Mouse (Mus musculus): ENCODE results near the gene Sergef. TPM values are rescaled to one million over a fixed set of nuclear protein-coding genes. Genes with fewer than 3 reads are reported as not detected.

Gene Sergef
- total RNA-seq, 2 experiments from 2014 or later = 22.1 to 22.9 TPM

DNA sequence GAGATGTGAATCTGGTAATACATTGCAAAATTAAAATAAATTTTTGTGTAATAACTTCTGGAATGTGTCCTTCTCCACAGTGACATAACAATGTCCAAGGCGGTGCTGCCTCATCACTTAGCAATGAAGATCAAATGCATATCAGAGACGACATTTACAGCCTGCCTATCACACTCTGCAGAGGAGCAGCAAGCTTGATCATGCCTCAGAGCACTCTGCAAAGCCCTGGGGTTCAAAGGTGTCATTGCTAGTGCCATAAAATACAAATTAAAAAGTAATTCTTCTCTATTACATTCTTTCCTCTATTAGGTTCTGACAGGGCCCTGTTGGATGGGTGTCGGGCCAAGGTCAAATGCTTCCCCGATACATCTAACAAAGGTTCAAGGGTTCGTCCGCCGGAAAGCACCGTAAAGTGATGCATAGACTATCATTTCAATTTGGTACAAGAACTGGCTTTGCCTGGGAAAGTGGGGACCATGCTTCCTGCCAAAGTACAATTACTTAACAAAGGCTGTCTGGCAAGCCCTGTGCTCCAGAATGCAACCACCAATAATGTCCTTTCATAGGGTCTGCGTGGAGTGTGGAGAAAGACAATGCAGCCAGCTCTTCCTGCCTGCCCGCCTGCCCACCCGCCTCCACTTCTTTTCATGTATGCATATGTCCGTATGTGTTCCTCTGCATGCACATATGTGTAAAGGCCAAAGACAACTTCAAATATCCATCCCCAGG, 130.9 kb downstream of the Sergef start:
- no peak for DNase-seq (ENCODE audit: low spot score in 2 of 2)

GRCm38 (mm10) chr7:46504157-46504556, 135.4 kb downstream of the Sergef start:
- no peak for DNase-seq (ENCODE audit: low spot score in 2 of 2)

- DNase-seq (ENCODE audit: low spot score in 2 of 2) = no peak
Measured at GRCm38 (mm10) chr7:46502650-46503049, 137.0 kb downstream of the Sergef start.

GRCm38 (mm10) chr7:46501458-46501857, 138.1 kb downstream of the Sergef start:
- DNase-seq (ENCODE audit: low spot score in 2 of 2) = no peak

DNA sequence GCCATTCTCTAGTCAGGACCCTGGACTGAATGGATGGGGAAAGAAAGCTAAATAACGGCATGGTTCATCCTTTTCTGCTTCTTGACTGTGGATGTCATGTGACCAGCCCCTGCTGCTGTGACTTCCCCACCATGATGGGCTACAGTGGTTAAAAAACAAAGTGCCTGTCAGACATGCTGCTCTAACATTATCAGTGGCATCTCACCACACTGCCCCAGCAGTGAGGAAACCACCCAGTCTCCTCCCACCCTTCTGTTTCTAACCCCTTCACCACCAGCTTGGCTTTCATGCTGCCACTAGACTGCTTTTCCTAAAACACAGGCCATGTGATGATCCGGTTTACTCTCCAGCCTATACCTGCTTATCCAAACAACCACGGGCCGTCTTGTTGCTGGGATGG, 140.0 kb downstream of the Sergef start:
- no peak for DNase-seq (ENCODE audit: low spot score in 2 of 2)

DNA sequence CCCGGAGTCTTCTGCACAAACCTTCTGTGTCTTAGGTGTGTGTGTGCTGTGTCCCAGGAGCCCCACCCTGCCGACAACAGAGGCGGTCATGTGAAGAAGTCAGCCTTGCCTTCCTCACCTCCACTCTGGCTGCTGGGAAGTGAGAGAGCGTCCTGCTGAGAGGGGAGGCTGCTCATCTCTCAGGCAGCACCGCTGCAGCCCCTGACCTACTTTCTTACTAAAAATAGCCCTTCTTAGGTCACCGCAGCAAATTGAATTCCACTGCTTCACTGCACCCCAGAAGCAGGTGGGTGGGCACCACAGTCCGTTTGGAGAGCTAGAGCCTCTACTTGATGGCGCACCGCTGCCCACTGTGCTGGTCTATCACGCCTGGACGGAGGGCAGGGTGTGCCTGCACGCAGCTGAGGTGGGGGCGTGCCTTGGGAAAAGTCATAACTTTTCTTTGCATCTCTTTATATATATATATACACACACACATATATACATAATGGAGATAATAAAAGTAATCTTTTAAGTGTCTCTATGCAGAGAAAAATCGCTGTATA, 147.4 kb downstream of the Sergef start:
- no peak for DNase-seq (ENCODE audit: low spot score in 2 of 2)

DNA sequence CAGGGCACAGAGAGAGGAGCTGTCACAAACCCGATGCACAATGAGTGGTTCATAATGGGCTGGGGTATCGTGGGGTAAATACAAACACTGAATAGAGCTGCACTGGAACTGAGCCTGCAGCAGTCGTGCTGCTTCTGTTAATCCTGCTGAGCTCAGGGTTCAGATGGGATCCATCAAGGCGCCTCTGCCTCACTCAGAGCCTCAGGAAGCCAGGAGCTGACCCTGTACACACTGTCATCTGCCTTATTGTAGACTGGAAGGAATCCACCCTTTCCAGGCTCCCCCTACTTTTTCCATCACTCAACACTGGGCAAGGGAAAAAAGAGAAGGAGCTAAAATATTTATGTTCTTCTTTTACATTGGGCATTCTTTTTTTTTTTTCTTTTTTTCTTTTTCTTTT, 152.3 kb downstream of the Sergef start:
- DNase-seq (ENCODE audit: low spot score in 2 of 2) = no peak

GRCm38 (mm10) chr7:46486761-46487160, 152.8 kb downstream of the Sergef start:
- DNase-seq (ENCODE audit: low spot score in 2 of 2) = no peak

DNA sequence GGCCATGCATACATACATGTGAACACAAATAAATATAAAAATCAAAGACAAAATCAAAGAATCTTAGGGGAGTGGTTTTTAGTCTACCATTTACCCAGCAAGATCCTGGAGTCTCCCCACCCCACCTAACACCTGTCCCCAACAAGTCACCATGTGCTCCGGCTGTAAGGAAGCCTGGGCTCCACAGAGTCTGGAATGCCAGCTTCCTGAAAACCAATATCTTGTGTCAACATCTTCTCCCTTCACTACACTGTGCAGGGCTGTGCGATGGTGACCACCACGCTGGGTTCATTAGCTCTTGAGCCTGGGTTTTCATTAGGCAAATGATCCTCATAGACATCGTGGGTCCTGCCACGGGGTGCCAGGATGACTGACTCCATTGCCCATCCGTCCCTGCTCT, 155.4 kb downstream of the Sergef start:
- DNase-seq (ENCODE audit: low spot score in 2 of 2) = no peak

GRCm38 (mm10) chr7:46483050-46483449, 156.6 kb downstream of the Sergef start:
- DNase-seq (ENCODE audit: low spot score in 2 of 2) = no peak

DNA sequence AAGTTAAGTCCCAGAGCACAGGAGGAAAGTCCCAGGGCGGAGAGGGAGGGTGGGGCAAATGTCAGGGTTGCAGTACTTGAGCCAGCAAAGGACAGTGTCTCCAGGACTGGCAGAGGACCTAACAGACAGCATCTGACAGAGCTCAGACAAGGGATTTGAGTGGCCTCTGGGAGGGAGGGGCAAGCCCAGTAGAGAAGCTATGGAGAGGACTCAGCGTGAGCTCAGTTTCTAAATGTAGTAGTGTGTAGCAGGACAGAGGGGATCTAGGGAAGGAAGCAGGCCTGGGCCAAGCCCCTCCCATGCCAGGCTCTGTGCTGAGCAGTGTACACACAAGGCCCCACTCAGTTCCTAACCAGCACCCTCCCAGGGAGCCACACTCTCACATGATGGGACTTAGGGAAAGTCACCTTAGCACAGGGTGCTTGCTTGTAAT, 157.5 kb downstream of the Sergef start:
- DNase-seq (ENCODE audit: low spot score in 2 of 2) = peak in 1 of 2 experiments; percentile 16

- DNase-seq (ENCODE audit: low spot score in 2 of 2) = no peak
Measured at GRCm38 (mm10) chr7:46479793-46480192, 159.8 kb downstream of the Sergef start.

- no peak for DNase-seq (ENCODE audit: low spot score in 2 of 2)
Measured at GRCm38 (mm10) chr7:46477456-46477855, 162.2 kb downstream of the Sergef start.

DNA sequence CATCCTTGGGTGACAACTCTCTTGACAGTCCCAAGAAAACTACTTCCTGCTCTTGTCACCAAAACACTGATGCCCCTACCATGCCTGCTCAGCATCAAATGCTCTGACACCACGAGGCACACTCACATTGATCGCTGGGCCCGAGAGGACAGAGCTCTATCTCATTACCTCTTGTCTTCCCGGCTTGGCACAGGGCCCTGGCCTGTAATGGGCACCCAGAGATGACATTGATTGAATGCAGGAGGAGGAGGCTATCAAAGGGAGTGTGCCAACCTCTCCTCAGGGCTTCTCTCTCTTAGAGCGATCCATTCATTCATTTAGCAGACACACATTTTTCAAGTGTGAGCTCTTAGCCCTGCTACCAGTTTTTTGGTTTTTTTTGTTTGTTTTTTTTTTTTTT, 164.1 kb downstream of the Sergef start:
- peak in 1 of 2 experiments; percentile 11 for DNase-seq (ENCODE audit: low spot score in 2 of 2)

GRCm38 (mm10) chr7:46473141-46473540, 166.5 kb downstream of the Sergef start:
- no peak for DNase-seq (ENCODE audit: low spot score in 2 of 2)

DNA sequence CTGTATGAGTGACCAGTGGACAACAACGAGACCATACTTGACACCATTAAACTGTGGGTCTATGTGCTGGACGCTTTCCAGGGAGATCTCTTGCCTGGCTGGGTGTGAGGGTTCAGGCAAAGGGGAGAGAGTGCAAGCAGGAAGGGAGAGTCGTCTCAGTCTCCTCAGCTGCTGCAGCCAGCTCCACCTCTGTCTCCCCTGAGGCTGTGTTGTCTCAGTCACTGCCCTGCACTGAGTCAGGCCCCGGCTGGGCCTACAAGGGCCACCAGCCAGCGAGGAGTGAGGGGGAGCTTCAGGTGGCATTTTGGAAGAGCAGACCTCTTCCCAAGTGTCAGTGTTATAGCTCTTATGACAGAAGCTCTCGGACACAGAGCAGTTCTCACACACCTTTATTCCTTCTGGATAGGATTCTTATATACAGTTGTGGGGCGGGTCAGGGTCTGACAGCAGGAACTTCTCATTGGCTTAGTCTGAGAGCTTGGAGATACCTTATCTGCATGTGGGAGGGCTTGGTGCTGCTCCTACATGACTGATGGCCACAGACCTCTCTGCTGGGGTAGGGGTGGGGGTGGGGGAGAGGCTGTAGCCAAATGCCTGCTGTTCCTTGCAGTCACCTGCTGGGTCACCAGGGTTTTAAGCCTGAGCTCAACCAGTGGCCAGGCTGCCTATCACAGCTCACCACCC, 168.4 kb downstream of the Sergef start:
- DNase-seq (ENCODE audit: low spot score in 2 of 2) = no peak

GRCm38 (mm10) chr7:46469542-46469941, 170.1 kb downstream of the Sergef start:
- no peak for DNase-seq (ENCODE audit: low spot score in 2 of 2)

DNA sequence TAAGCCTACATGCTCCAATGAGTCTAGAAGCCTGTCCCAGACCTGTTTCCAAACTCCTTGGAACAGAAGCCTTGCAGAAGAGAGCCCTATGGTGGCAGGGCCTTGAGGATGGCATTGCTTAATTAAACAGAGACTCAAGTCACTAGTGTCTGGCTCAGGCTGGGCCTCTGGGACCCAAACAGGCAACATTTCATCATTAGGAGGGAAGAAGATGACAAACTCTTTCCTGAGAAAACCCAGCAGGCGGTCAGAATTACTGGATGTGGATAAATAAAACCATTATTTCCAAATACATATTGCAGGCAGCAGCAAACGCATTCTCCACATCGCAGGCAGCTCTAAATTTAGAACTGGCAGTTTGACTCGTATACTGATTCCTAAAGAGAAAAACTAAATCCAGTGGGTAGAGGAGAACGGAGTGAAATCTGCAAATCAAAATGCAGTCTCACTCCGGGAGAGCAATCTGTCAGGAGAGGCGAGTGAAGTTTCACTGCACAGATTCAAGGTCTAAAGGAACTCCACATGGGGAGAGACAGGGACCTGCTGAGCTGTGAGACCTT, 173.1 kb downstream of the Sergef start:
- no peak for DNase-seq (ENCODE audit: low spot score in 2 of 2)

GRCm38 (mm10) chr7:46463136-46463535, 176.5 kb downstream of the Sergef start:
- DNase-seq (ENCODE audit: low spot score in 2 of 2) = no peak

DNA sequence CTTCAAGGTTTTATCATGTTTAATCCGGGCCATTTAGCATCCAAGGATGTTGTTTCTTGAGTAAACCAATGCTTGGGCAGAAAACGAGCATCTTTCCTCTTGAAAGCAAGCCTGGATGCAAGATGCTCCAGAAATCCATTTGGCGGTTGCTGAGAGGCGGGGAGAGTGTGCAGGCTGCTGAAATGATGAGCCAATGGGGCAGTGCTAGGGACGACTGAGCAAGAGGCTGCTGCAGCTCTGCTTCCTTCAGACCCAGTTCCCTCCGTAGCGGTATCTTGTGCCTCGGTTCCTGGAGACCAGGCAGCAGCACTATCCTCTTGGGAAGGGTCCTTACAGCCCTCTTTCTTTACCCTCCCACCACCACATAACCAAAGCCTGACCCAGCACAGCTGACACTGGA, 177.3 kb downstream of the Sergef start:
- DNase-seq (ENCODE audit: low spot score in 2 of 2) = no peak

GRCm38 (mm10) chr7:46459605-46460245, 179.9 kb downstream of the Sergef start:
- DNase-seq (ENCODE audit: low spot score in 2 of 2) = no peak

- DNase-seq (ENCODE audit: low spot score in 2 of 2) = no peak
Measured at GRCm38 (mm10) chr7:46459200-46459599, 180.4 kb downstream of the Sergef start.
